Mouse (Mus musculus) C2C12 (cell line): ENCODE measurements around the gene Plin5. TPM values are rescaled to one million over a fixed set of nuclear protein-coding genes. Genes with fewer than 3 reads are reported as not detected.

ENCODE experiments used
- H3K27me3 ChIP-seq: one replicate; pipeline ENCODE4 v1.6.1; 2011; ENCODE audit not compliant: control insufficient read depth, insufficient read depth, insufficient read length
- H3K36me3 ChIP-seq: one replicate; pipeline ENCODE4 v1.6.1; 2011; ENCODE audit not compliant: control insufficient read depth, insufficient read depth
- H3K4me3 ChIP-seq: one replicate; pipeline ENCODE4 v1.5.1; 2011; ENCODE audit warnings: mild to moderate bottlenecking, control low read depth; ENCODE audit not compliant: poor library complexity, insufficient read depth, severe bottlenecking
- H3K79me2 ChIP-seq: one replicate; pipeline ENCODE4 v1.6.1; 2011; ENCODE audit not compliant: control insufficient read depth, insufficient read depth
- H3K79me3 ChIP-seq: one replicate; pipeline ENCODE4 v1.6.1; 2011; ENCODE audit warnings: low read depth, control low read depth
- H3ac ChIP-seq: one replicate; pipeline ENCODE3; 2011; ENCODE audit warnings: low read depth; ENCODE audit not compliant: control insufficient read depth, insufficient read length
- CEBPB ChIP-seq: IDR thresholded peaks from one replicate; pipeline ENCODE4 v1.6.1; 2011; ENCODE audit warnings: low read depth, mild to moderate bottlenecking, control low read depth, moderate library complexity
- CTCF ChIP-seq: IDR thresholded peaks from one replicate; pipeline ENCODE4 v1.5.1; 2011; ENCODE audit not compliant: control insufficient read depth, insufficient read depth, insufficient read length
- FOSL1 ChIP-seq: IDR thresholded peaks from one replicate; pipeline ENCODE4 v1.8.0; 2011; ENCODE audit warnings: mild to moderate bottlenecking, low read length; ENCODE audit not compliant: poor library complexity, insufficient read depth, severe bottlenecking
- MAX ChIP-seq: IDR thresholded peaks from one replicate; pipeline ENCODE4 v1.6.1; 2011; ENCODE audit warnings: mild to moderate bottlenecking, control low read depth
- MYOD1 ChIP-seq: IDR thresholded peaks from one replicate; pipeline ENCODE4 v1.6.1; 2011; ENCODE audit warnings: low read depth; ENCODE audit not compliant: control insufficient read depth, insufficient read length
- MYOG ChIP-seq: IDR thresholded peaks from one replicate; pipeline ENCODE4 v1.6.1; 2011; ENCODE audit not compliant: control insufficient read depth, insufficient read length; ENCODE audit errors: extremely low read depth
- USF1 ChIP-seq: IDR thresholded peaks from one replicate; pipeline ENCODE4 v1.6.1; 2011; ENCODE audit warnings: low read depth, mild to moderate bottlenecking, control low read depth, moderate library complexity
- polyA plus RNA-seq: library from polyadenylated mRNA; unstranded; fragments of >200 nt; fragmentation: generic; extraction: Trizol; gene quantifications from one replicate; pipeline ENCODE4 v1.2.1, GENCODE M21; 2012; ENCODE audit warnings: missing spikeins

Plin5 gene
- polyA plus RNA-seq, 1 experiment = 0.08 TPM

GRCm38 (mm10) chr17:56102927-56103326 lies 14.5 kb downstream of the Plin5 start:
- no peaks in the 10 kb centered on the region for H3K27me3 ChIP-seq
- H3K79me2 ChIP-seq = no peaks in the 10 kb centered on the region
- no peak overlapping the region for H3ac ChIP-seq
- no peak overlapping the region for H3K4me3 ChIP-seq
- TF ChIP-seq CTCF (no peak), MYOD1 (no peak), MAX (no peak), USF1 (no peak), MYOG (no peak), CEBPB (no peak), FOSL1 (no peak)
- no peaks in the 10 kb centered on the region for H3K79me3 ChIP-seq
- peaks cover 44% of the 10 kb centered on the region for H3K36me3 ChIP-seq

GRCm38 (mm10) chr17:56102158-56102557 lies 15.2 kb downstream of the Plin5 start:
- Histone ChIP-seq H3ac (no peak overlapping the region), H3K79me3 (no peaks in the 10 kb centered on the region), H3K79me2 (no peaks in the 10 kb centered on the region), H3K27me3 (no peaks in the 10 kb centered on the region), H3K36me3 (peaks cover 51% of the 10 kb centered on the region), H3K4me3 (no peak overlapping the region)
- TF ChIP-seq FOSL1 (no peak), MYOD1 (no peak), USF1 (no peak), CEBPB (no peak), MYOG (no peak)

GRCm38 (mm10) chr17:56100811-56101210 lies 16.6 kb downstream of the Plin5 start:
- Histone ChIP-seq H3ac (no peak overlapping the region), H3K79me2 (no peaks in the 10 kb centered on the region), H3K4me3 (no peak overlapping the region), H3K27me3 (no peaks in the 10 kb centered on the region), H3K79me3 (no peaks in the 10 kb centered on the region), H3K36me3 (peaks cover 57% of the 10 kb centered on the region)
- TF ChIP-seq MYOG (no peak), FOSL1 (no peak), MAX (no peak), CEBPB (no peak), MYOD1 (no peak), CTCF (no peak), USF1 (no peak)

- Histone ChIP-seq H3K36me3 (peaks cover 60% of the 10 kb centered on the region), H3K27me3 (no peaks in the 10 kb centered on the region), H3K79me3 (no peaks in the 10 kb centered on the region), H3K4me3 (no peak overlapping the region), H3K79me2 (no peaks in the 10 kb centered on the region), H3ac (no peak overlapping the region)
- TF ChIP-seq MYOG (no peak), CEBPB (no peak), FOSL1 (no peak)
These were observed 18.5 kb downstream of the Plin5 start for GRCm38 (mm10) chr17:56098711-56099572.

- H3K79me2 ChIP-seq = no peaks in the 10 kb centered on the region
- H3ac ChIP-seq = no peak overlapping the region
- H3K36me3 ChIP-seq = peaks cover 60% of the 10 kb centered on the region
- no peak overlapping the region for H3K4me3 ChIP-seq
- TF ChIP-seq FOSL1 (no peak), MAX (no peak), CTCF (no peak), CEBPB (no peak), MYOG (no peak), MYOD1 (no peak), USF1 (no peak)
- H3K79me3 ChIP-seq = no peaks in the 10 kb centered on the region
- H3K27me3 ChIP-seq = no peaks in the 10 kb centered on the region
These were observed 19.2 kb downstream of the Plin5 start for GRCm38 (mm10) chr17:56098180-56098579.
